Mouse (Mus musculus): Measurements from ENCODE around the gene Ing5. TPM values are rescaled to one million over a fixed set of nuclear protein-coding genes. Genes with fewer than 3 reads are reported as not detected.

Ing5 gene
- 10 to 100 TPM; 15.0 to 19.3 TPM for polyA plus RNA-seq (2017; shearing (Covaris generic))

GRCm38 (mm10) chr1:93803556-93804507 lies at the start of gene Ing5:
Gene Ing5 (plus strand): TSS chr1:93803965.

GRCm38 (mm10) chr1:93754573-93755290 lies 49.0 kb upstream of the Ing5 start, which contains the start of gene Thap4:
Gene Thap4 (minus strand): TSS chr1:93754864.

GRCm38 (mm10) chr1:93801741-93802238 lies 2.0 kb upstream of the Ing5 start, which contains the start of gene Dtymk:
Gene Dtymk (minus strand): TSS chr1:93801934.

GRCm38 (mm10) chr1:93824609-93825008 lies 20.8 kb downstream of the Ing5 start, which contains the start of gene D2hgdh:
Gene D2hgdh (plus strand): TSS chr1:93824909.

GRCm38 (mm10) chr1:93861048-93861447 lies 57.3 kb downstream of the Ing5 start, which contains the start of gene Gal3st2:
Gene Gal3st2 (plus strand): TSS chr1:93861306.

Other genes starting within 250 kb of the Ing5 start
- 100 to 1,000 TPM in 1 of 2 experiments, 10 to 100 TPM in 1; 89.5 to 113 TPM for gene Stk25, start 145.3 kb upstream of the Ing5 start, polyA plus RNA-seq (2017; shearing (Covaris generic))
- gene Bok, start 118.3 kb upstream of the Ing5 start, polyA plus RNA-seq (2017; shearing (Covaris generic)), result under 1 TPM in 1 of 2 experiments, not detected in 1; 0.38 TPM
- 100 to 1,000 TPM in 1 of 2 experiments, 10 to 100 TPM in 1; 74.7 to 112 TPM for gene Atg4b, start 52.5 kb upstream of the Ing5 start, polyA plus RNA-seq (2017; shearing (Covaris generic))
- gene Thap4, start 49.1 kb upstream of the Ing5 start, polyA plus RNA-seq (2017; shearing (Covaris generic)), result 10 to 100 TPM; 31.4 to 34.9 TPM
- gene Dtymk, start 2.0 kb upstream of the Ing5 start, polyA plus RNA-seq (2017; shearing (Covaris generic)), result 100 to 1,000 TPM; 116 to 166 TPM
- 10 to 100 TPM; 14.3 to 16.1 TPM for gene D2hgdh, start 20.9 kb downstream of the Ing5 start, polyA plus RNA-seq (2017; shearing (Covaris generic))
- under 1 TPM in 1 of 2 experiments, not detected in 1; 0.39 TPM for gene Gal3st2, start 57.3 kb downstream of the Ing5 start, polyA plus RNA-seq (2017; shearing (Covaris generic))
- gene Gal3st2b, start 114.3 kb downstream of the Ing5 start, polyA plus RNA-seq (2017; shearing (Covaris generic)), result under 1 TPM in 1 of 2 experiments, not detected in 1; 0.23 TPM
- under 1 TPM; 0.04 to 0.63 TPM for gene Gal3st2c, start 186.5 kb downstream of the Ing5 start, polyA plus RNA-seq (2017; shearing (Covaris generic))
- under 1 TPM; 0.12 to 0.20 TPM for gene Neu4, start 216.5 kb downstream of the Ing5 start, polyA plus RNA-seq (2017; shearing (Covaris generic))
- 10 to 100 TPM; 61.8 to 64.8 TPM for gene Pdcd1, start 248.6 kb downstream of the Ing5 start, polyA plus RNA-seq (2017; shearing (Covaris generic))

Data from activated CD4-positive, CD25-positive, alpha-beta regulatory T cell (primary cell).